8 mouse cellular contexts compared by ENCODE assay signal in the genomic region with DNA sequence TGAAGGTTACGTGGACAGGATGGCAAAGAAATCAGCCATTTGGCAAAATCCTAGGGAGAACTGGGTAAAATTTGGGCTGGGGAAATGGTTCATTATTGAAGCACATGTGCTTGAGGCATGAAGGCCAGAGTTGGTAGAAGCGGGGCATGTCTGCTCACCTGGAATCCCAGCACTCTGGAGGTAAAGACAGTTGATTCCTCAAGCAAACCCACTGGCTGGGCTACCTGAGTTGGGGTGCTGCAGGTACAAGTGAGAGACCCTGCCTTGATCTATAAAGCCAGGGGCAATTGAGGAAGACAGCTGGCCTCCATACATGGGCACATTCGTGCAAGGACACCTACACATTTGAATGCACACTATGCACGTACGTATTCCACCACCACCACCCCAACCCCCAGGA. TPM values are rescaled to one million over a fixed set of nuclear protein-coding genes. Genes with fewer than 3 reads are reported as not detected.
A peak's percentile ranks its signal among the peaks of the same experiment; 100 is the strongest.
DNase-seq lines count a peak whose midpoint lies in the region; ATAC-seq and TF ChIP-seq lines count a peak whose summit lies in the region.

No protein-coding gene starts in this region.

- H3K9ac ChIP-seq in kidney, embryonic 15.5 days = peak overlapping the region; percentile 49; the same call in 1 of the 2 replicates
- H3K9ac ChIP-seq in heart, embryonic 15.5 days = no peak overlapping the region
- H3K9ac ChIP-seq in liver, embryonic 15.5 days = no peak overlapping the region

- no peak for TF ChIP-seq CTCF in cortical plate, adult 2 months (IDR thresholded peaks at IDR 0.05; ENCODE audit: extremely low read depth, insufficient read depth, low read length)

- no peak for TF ChIP-seq POLR2A in cortical plate, adult 2 months (IDR thresholded peaks at IDR 0.05; ENCODE audit: extremely low read depth, insufficient read depth, low read length)

- ATAC-seq in kidney, embryonic 15.5 days (replicated peaks; ENCODE audit: low FRiP score) = no peak
- no peak for ATAC-seq in heart, embryonic 15.5 days (replicated peaks; ENCODE audit: insufficient number of reproducible peaks, insufficient read depth, low FRiP score, low read depth)
- ATAC-seq in liver, embryonic 15.5 days (ENCODE audit: insufficient read depth) = no peak

- H3K36me3 ChIP-seq in kidney, embryonic 15.5 days = peaks cover 45% of the 10 kb centered on the region
- H3K36me3 ChIP-seq in heart, embryonic 15.5 days = peaks cover 30% of the 10 kb centered on the region
- peaks cover 7% of the 10 kb centered on the region; the same call in 1 of the 2 replicates for H3K36me3 ChIP-seq in liver, embryonic 15.5 days (replicated peaks)

- H3K9me3 ChIP-seq in kidney, embryonic 15.5 days (replicated peaks) = no peaks in the 10 kb centered on the region
- no peaks in the 10 kb centered on the region for H3K9me3 ChIP-seq in heart, embryonic 15.5 days (replicated peaks)
- no peaks in the 10 kb centered on the region for H3K9me3 ChIP-seq in liver, embryonic 15.5 days (replicated peaks)

- peak overlapping the region; percentile 65 for H3K4me3 ChIP-seq in kidney, embryonic 15.5 days (replicated peaks)
- H3K4me3 ChIP-seq in cortical plate, adult 2 months (ENCODE audit: insufficient read depth, low read length) = peak overlapping the region; percentile 55
- peak overlapping the region; percentile 83 for H3K4me3 ChIP-seq in heart, embryonic 15.5 days
- H3K4me3 ChIP-seq in liver, embryonic 15.5 days (replicated peaks) = peak overlapping the region; percentile 72; the same call in 1 of the 2 replicates

- no peaks in the 10 kb centered on the region for H3K27me3 ChIP-seq in kidney, embryonic 15.5 days
- H3K27me3 ChIP-seq in heart, embryonic 15.5 days = 0 out of 2 replicates have a peak, but pooled peaks cover 2% of the 10 kb centered on the region
- no peaks in the 10 kb centered on the region for H3K27me3 ChIP-seq in liver, embryonic 15.5 days

- H3K4me1 ChIP-seq in kidney, embryonic 15.5 days = peaks cover 10% of the 10 kb centered on the region
- H3K4me1 ChIP-seq in cortical plate, adult 2 months (ENCODE audit: control insufficient read depth, insufficient read depth, low read length) = no peaks in the 10 kb centered on the region
- H3K4me1 ChIP-seq in heart, embryonic 15.5 days (replicated peaks) = peaks cover 15% of the 10 kb centered on the region
- peaks cover 19% of the 10 kb centered on the region for H3K4me1 ChIP-seq in liver, embryonic 15.5 days (replicated peaks)

- 90% methylated on average over 5 of the region's 5 CpGs for WGBS in kidney, embryonic 15.5 days
- WGBS in heart, embryonic 15.5 days = 91% methylated on average over 5 of the region's 5 CpGs
- WGBS in liver, embryonic 15.5 days (ENCODE audit: insufficient replicate concordance) = 83% methylated on average over 5 of the region's 5 CpGs

- H3K27ac ChIP-seq in kidney, embryonic 15.5 days = no peak overlapping the region
- H3K27ac ChIP-seq in cortical plate, adult 2 months (ENCODE audit: insufficient read depth, low read length) = no peak overlapping the region
- no peak overlapping the region for H3K27ac ChIP-seq in heart, embryonic 15.5 days
- H3K27ac ChIP-seq in liver, embryonic 15.5 days (replicated peaks) = no peak overlapping the region

- H3K4me2 ChIP-seq in kidney, embryonic 15.5 days = peak overlapping the region; percentile 60
- H3K4me2 ChIP-seq in heart, embryonic 15.5 days = peak overlapping the region; percentile 83
- peak overlapping the region; percentile 81 for H3K4me2 ChIP-seq in liver, embryonic 15.5 days

- no peak for DNase-seq in kidney, adult 9 months
- no peak for DNase-seq in right cerebral cortex, postnatal 36 days (ENCODE audit: low spot score in 2 of 2)
- no peak for DNase-seq in embryo, embryonic 9.5 days (ENCODE audit: extremely low spot score)
- DNase-seq in c-Kit-positive CD71-positive TER-119-positive erythroid progenitor cells, embryonic 14.5 days (ENCODE audit: low spot score) = no peak

RNA-seq across cellular contexts. Expression of gene Dmac2, which starts 0.9 kb away (rescaled TPM):
- 50.0 and 56.1 TPM in 2 replicates for polyA plus RNA-seq in kidney, embryonic 15.5 days (2015; fragmentation: Nextera tagmentation; extraction: Ambion mirVana)
- 76.8 and 79.1 TPM in 2 replicates for polyA plus RNA-seq in cortical plate, adult 2 months (2012; rRNA removed)
- 55.3 and 61.5 TPM in 2 replicates for polyA plus RNA-seq in heart, embryonic 15.5 days (2015; fragmentation: Nextera tagmentation; extraction: Ambion mirVana)
- polyA plus RNA-seq in liver, embryonic 15.5 days (2015; fragmentation: Nextera tagmentation; extraction: Ambion mirVana) = 7.9 and 8.6 TPM in 2 replicates

RNA-seq across cellular contexts. Expression of gene Erich4, which starts 4.4 kb away (rescaled TPM):
- 3.1 and 3.5 TPM in 2 replicates for polyA plus RNA-seq in kidney, embryonic 15.5 days (2015; fragmentation: Nextera tagmentation; extraction: Ambion mirVana)
- polyA plus RNA-seq in cortical plate, adult 2 months (2012; rRNA removed) = not detected in 2 replicates
- not detected in 2 replicates for polyA plus RNA-seq in heart, embryonic 15.5 days (2015; fragmentation: Nextera tagmentation; extraction: Ambion mirVana)
- polyA plus RNA-seq in liver, embryonic 15.5 days (2015; fragmentation: Nextera tagmentation; extraction: Ambion mirVana) = 0.38 and 0.60 TPM in 2 replicates

RNA-seq across cellular contexts. Expression of gene B3gnt8, which starts 6.4 kb away (rescaled TPM):
- polyA plus RNA-seq in kidney, embryonic 15.5 days (2015; fragmentation: Nextera tagmentation; extraction: Ambion mirVana) = 10.4 and 13.6 TPM in 2 replicates
- 0.42 and 0.73 TPM in 2 replicates for polyA plus RNA-seq in cortical plate, adult 2 months (2012; rRNA removed)
- polyA plus RNA-seq in heart, embryonic 15.5 days (2015; fragmentation: Nextera tagmentation; extraction: Ambion mirVana) = 6.9 and 9.7 TPM in 2 replicates
- 2.7 and 2.8 TPM in 2 replicates for polyA plus RNA-seq in liver, embryonic 15.5 days (2015; fragmentation: Nextera tagmentation; extraction: Ambion mirVana)

RNA-seq across cellular contexts. Expression of gene Bckdha, which starts 38.7 kb away (rescaled TPM):
- 65.2 and 70.1 TPM in 2 replicates for polyA plus RNA-seq in kidney, embryonic 15.5 days (2015; fragmentation: Nextera tagmentation; extraction: Ambion mirVana)
- 63.7 and 66.1 TPM in 2 replicates for polyA plus RNA-seq in cortical plate, adult 2 months (2012; rRNA removed)
- polyA plus RNA-seq in heart, embryonic 15.5 days (2015; fragmentation: Nextera tagmentation; extraction: Ambion mirVana) = 58.5 and 68.9 TPM in 2 replicates
- 30.2 and 39.3 TPM in 2 replicates for polyA plus RNA-seq in liver, embryonic 15.5 days (2015; fragmentation: Nextera tagmentation; extraction: Ambion mirVana)

RNA-seq across cellular contexts. Expression of gene Exosc5, which starts 38.9 kb away (rescaled TPM):
- polyA plus RNA-seq in kidney, embryonic 15.5 days (2015; fragmentation: Nextera tagmentation; extraction: Ambion mirVana) = 81.2 and 87.5 TPM in 2 replicates
- 31.3 and 31.5 TPM in 2 replicates for polyA plus RNA-seq in cortical plate, adult 2 months (2012; rRNA removed)
- polyA plus RNA-seq in heart, embryonic 15.5 days (2015; fragmentation: Nextera tagmentation; extraction: Ambion mirVana) = 30.3 and 45.7 TPM in 2 replicates
- polyA plus RNA-seq in liver, embryonic 15.5 days (2015; fragmentation: Nextera tagmentation; extraction: Ambion mirVana) = 46.1 and 50.8 TPM in 2 replicates
